Mouse (Mus musculus): ENCODE results near the gene Cacna2d2. TPM values are rescaled to one million over a fixed set of nuclear protein-coding genes. Genes with fewer than 3 reads are reported as not detected.

The Cacna2d2 gene
- polyA plus RNA-seq (2012; rRNA removed) = 9.3 and 13.6 TPM in 2 replicates
- polyA plus RNA-seq (2014; fragmentation: Nextera tagmentation; extraction: Ambion mirVana) = 0.29 and 0.57 TPM in 2 replicates

- Histone ChIP-seq H3K4me2 (replicated peaks; ENCODE audit: low read depth, low read length, severe bottlenecking) (peak within 1 kb of the TSS; percentile 98), H3K27me3 (ENCODE audit: control insufficient read depth, insufficient read depth, low read length) (peaks cover 66% of the 10 kb centered on the region), H3K27ac (replicated peaks; ENCODE audit: low read depth, low read length) (no peak within 1 kb of the TSS), H3K36me3 (ENCODE audit: control insufficient read depth, insufficient read depth, low read length) (no peaks in the 10 kb centered on the region), H3K4me3 (replicated peaks; ENCODE audit: low read length) (peak within 1 kb of the TSS; percentile 68), H3K9me3 (ENCODE audit: control insufficient read depth, low read length) (no peaks in the 10 kb centered on the region), H3K4me1 (ENCODE audit: control insufficient read depth, insufficient read depth, low read length) (peaks cover 5% of the 10 kb centered on the region; the same call in 1 of the 2 replicates), H3K9ac (ENCODE audit: low read depth, low read length, severe bottlenecking) (peak within 1 kb of the TSS; percentile 61)
- DNase-seq (ENCODE audit: low spot score) = peak; percentile 55
- no peak for TF ChIP-seq POLR2A (IDR thresholded peaks at IDR 0.05; ENCODE audit: borderline replicate concordance, extremely low read depth, insufficient read depth, insufficient read length)
- peak; percentile 70 for ATAC-seq (ENCODE audit: low FRiP score, low read depth)
- 2% methylated on average over 13 of the region's 54 CpGs for WGBS
These were observed at the start of gene Cacna2d2 for GRCm38 (mm10) chr9:107399491-107399971. TSS of gene Cacna2d2 (plus strand) at chr9:107399612.

GRCm38 (mm10) chr9:107354826-107355225, 44.6 kb upstream of the Cacna2d2 start:
- Histone ChIP-seq H3K9me3 (ENCODE audit: control insufficient read depth, low read length) (no peaks in the 10 kb centered on the region), H3K4me3 (replicated peaks; ENCODE audit: low read length) (no peak overlapping the region), H3K4me1 (ENCODE audit: control insufficient read depth, insufficient read depth, low read length) (no peaks in the 10 kb centered on the region), H3K27ac (replicated peaks; ENCODE audit: low read depth, low read length) (no peak overlapping the region), H3K9ac (ENCODE audit: low read depth, low read length, severe bottlenecking) (no peak overlapping the region), H3K27me3 (ENCODE audit: control insufficient read depth, insufficient read depth, low read length) (no peaks in the 10 kb centered on the region), H3K4me2 (replicated peaks; ENCODE audit: low read depth, low read length, severe bottlenecking) (no peak overlapping the region), H3K36me3 (ENCODE audit: control insufficient read depth, insufficient read depth, low read length) (no peaks in the 10 kb centered on the region)
- ATAC-seq (ENCODE audit: low FRiP score, low read depth) = no peak
- DNase-seq (ENCODE audit: low spot score) = no peak
- 85% methylated on average over 1 of the region's 1 CpGs for WGBS
- no peak for TF ChIP-seq POLR2A (IDR thresholded peaks at IDR 0.05; ENCODE audit: borderline replicate concordance, extremely low read depth, insufficient read depth, insufficient read length)

- H3K27me3 ChIP-seq (ENCODE audit: control insufficient read depth, insufficient read depth, low read length) = no peaks in the 10 kb centered on the region
- WGBS = 59% methylated on average over 7 of the region's 7 CpGs
- H3K9ac ChIP-seq (ENCODE audit: low read depth, low read length, severe bottlenecking) = no peak overlapping the region
- H3K4me2 ChIP-seq (replicated peaks; ENCODE audit: low read depth, low read length, severe bottlenecking) = no peak overlapping the region
- H3K4me1 ChIP-seq (ENCODE audit: control insufficient read depth, insufficient read depth, low read length) = no peaks in the 10 kb centered on the region
- TF ChIP-seq POLR2A (IDR thresholded peaks at IDR 0.05; ENCODE audit: borderline replicate concordance, extremely low read depth, insufficient read depth, insufficient read length) = no peak
- ATAC-seq (ENCODE audit: low FRiP score, low read depth) = no peak
- H3K27ac ChIP-seq (replicated peaks; ENCODE audit: low read depth, low read length) = no peak overlapping the region
- H3K9me3 ChIP-seq (ENCODE audit: control insufficient read depth, low read length) = no peaks in the 10 kb centered on the region
- H3K4me3 ChIP-seq (replicated peaks; ENCODE audit: low read length) = no peak overlapping the region
- no peaks in the 10 kb centered on the region for H3K36me3 ChIP-seq (ENCODE audit: control insufficient read depth, insufficient read depth, low read length)
- peak; percentile 35 for DNase-seq (ENCODE audit: low spot score)
These were observed 43.3 kb upstream of the Cacna2d2 start for GRCm38 (mm10) chr9:107355870-107356765.

GRCm38 (mm10) chr9:107357651-107358050, 41.8 kb upstream of the Cacna2d2 start:
- Histone ChIP-seq H3K4me1 (ENCODE audit: control insufficient read depth, insufficient read depth, low read length) (no peaks in the 10 kb centered on the region), H3K27ac (replicated peaks; ENCODE audit: low read depth, low read length) (no peak overlapping the region), H3K9ac (ENCODE audit: low read depth, low read length, severe bottlenecking) (no peak overlapping the region), H3K36me3 (ENCODE audit: control insufficient read depth, insufficient read depth, low read length) (no peaks in the 10 kb centered on the region), H3K4me3 (replicated peaks; ENCODE audit: low read length) (no peak overlapping the region), H3K4me2 (replicated peaks; ENCODE audit: low read depth, low read length, severe bottlenecking) (no peak overlapping the region), H3K9me3 (ENCODE audit: control insufficient read depth, low read length) (no peaks in the 10 kb centered on the region), H3K27me3 (ENCODE audit: control insufficient read depth, insufficient read depth, low read length) (no peaks in the 10 kb centered on the region)
- ATAC-seq (ENCODE audit: low FRiP score, low read depth) (no peak), DNase-seq (ENCODE audit: low spot score) (peak; percentile 75)
- no peak for TF ChIP-seq POLR2A (IDR thresholded peaks at IDR 0.05; ENCODE audit: borderline replicate concordance, extremely low read depth, insufficient read depth, insufficient read length)
- WGBS = 22% methylated on average over 5 of the region's 5 CpGs

GRCm38 (mm10) chr9:107360989-107361388, 38.4 kb upstream of the Cacna2d2 start:
- no peaks in the 10 kb centered on the region for H3K9me3 ChIP-seq (ENCODE audit: control insufficient read depth, low read length)
- DNase-seq (ENCODE audit: low spot score) (no peak), ATAC-seq (ENCODE audit: low FRiP score, low read depth) (peak; percentile 60; the same call in 1 of the 2 replicates)
- no peaks in the 10 kb centered on the region for H3K4me1 ChIP-seq (ENCODE audit: control insufficient read depth, insufficient read depth, low read length)
- TF ChIP-seq POLR2A (IDR thresholded peaks at IDR 0.05; ENCODE audit: borderline replicate concordance, extremely low read depth, insufficient read depth, insufficient read length) = no peak
- no peak overlapping the region for H3K4me2 ChIP-seq (replicated peaks; ENCODE audit: low read depth, low read length, severe bottlenecking)
- no peaks in the 10 kb centered on the region for H3K27me3 ChIP-seq (ENCODE audit: control insufficient read depth, insufficient read depth, low read length)
- no peak overlapping the region for H3K9ac ChIP-seq (ENCODE audit: low read depth, low read length, severe bottlenecking)
- H3K4me3 ChIP-seq (replicated peaks; ENCODE audit: low read length) = no peak overlapping the region
- no peaks in the 10 kb centered on the region for H3K36me3 ChIP-seq (ENCODE audit: control insufficient read depth, insufficient read depth, low read length)
- H3K27ac ChIP-seq (replicated peaks; ENCODE audit: low read depth, low read length) = no peak overlapping the region
- WGBS = 17% methylated on average over 3 of the region's 3 CpGs

Measured in limb, embryonic 14.5 days (tissue).